Mouse (Mus musculus): Measurements from ENCODE around the gene D13Ertd608e. TPM values are rescaled to one million over a fixed set of nuclear protein-coding genes. Genes with fewer than 3 reads are reported as not detected.

The D13Ertd608e gene
- total and polyA plus RNA-seq, 3 experiments: not detected

DNA sequence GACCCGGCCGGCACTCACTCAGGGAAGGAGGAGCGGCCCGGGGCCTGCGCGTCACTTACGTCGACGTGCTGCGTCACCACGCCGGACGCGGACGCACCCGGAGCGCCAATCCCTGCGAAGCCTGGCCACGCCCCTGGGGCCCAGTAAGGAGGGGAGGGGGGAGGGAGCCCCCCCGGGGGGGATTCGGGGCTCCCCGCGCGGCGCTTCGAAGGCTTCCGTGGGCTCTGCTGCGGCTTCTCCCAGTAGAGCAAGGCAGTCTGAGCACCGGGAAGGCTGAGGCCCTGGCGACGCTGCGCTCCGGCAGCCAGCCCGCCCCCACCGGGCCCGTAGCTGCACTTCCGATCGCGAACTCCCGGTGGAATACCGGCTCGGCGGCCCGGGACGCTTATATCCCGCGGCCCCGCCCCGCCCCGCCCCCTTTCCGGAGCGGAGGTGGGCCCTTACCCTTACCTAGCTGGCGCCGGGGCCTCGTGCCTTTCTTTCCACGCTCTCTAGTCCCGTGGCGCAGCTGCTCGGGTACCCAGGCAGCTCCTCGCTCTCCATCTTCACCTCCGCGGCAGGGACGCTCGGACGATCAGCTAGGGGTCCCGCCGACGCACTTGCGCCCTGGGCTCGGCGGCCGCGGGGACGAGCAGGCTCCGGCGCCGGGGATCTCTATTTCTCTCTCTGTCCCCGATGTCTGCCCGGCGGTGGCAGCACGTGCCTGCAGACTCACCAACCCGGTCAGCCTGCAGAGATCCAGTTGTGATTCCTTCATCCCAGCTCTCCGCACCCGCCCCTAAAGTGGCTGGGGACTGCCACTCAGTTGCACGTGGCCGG, 44.8 kb upstream of the D13Ertd608e start, which contains the start of gene Zfp131:
TSS of gene Zfp131 (minus strand) at position 129 of the 819 bp plus-strand sequence.
- Histone ChIP-seq H3K9me3 (replicated peaks; ENCODE audit: low read length) (no peaks in the 10 kb centered on the region), H3K4me1 (ENCODE audit: control insufficient read depth in 1 of 2, insufficient read depth in 2 of 2) (peaks cover 3 to 27% of the 10 kb centered on the region in 2 experiments; a peak in 3 of 4 replicates), H3K4me2 (ENCODE audit: insufficient read depth, low read depth, poor library complexity, severe bottlenecking) (peak within 1 kb of the TSS; percentile 96), H3K27ac (ENCODE audit: insufficient read depth, low read depth) (peak within 1 kb of the TSS; percentile 73), H3K4me3 (replicated peaks in 1 of 3; ENCODE audit: low read depth in 2 of 3, low read length in 2 of 3, poor library complexity in 1 of 3) (peak within 1 kb of the TSS; percentile 74 to 91 (median 83)), H3K27me3 (replicated peaks) (no peaks in the 10 kb centered on the region), H3K9ac (ENCODE audit: insufficient read depth, low read depth) (peak within 1 kb of the TSS; percentile 98), H3K36me3 (replicated peaks in 1 of 2; ENCODE audit: control insufficient read depth in 1 of 2, insufficient read depth in 1 of 2, low read length in 1 of 2) (peaks cover 8 to 19% of the 10 kb centered on the region in 2 experiments), H3K79me2 (replicated peaks; ENCODE audit: control insufficient read depth, extremely low read depth, insufficient read depth, poor library complexity, severe bottlenecking) (peaks cover 24% of the 10 kb centered on the region)
- DNase-seq (ENCODE audit: extremely low read depth): peak; percentile 94
- TF ChIP-seq EP300 (IDR thresholded peaks at IDR 0.05; ENCODE audit: low read length): 0 out of 2 replicates have a peak, but pooled peaks have one; percentile 15
- 0 out of 2 replicates have a peak, but pooled peaks have one; percentile 66 for TF ChIP-seq TBP (conservative IDR thresholded peaks at IDR 0.05; ENCODE audit: low read depth, low read length)
- TF ChIP-seq JUND (conservative IDR thresholded peaks at IDR 0.05; ENCODE audit: low read depth, low read length): no peak
- TF ChIP-seq CTCF (conservative IDR thresholded peaks at IDR 0.05 in 1 of 2, IDR thresholded peaks at IDR 0.05 in 1 of 2; ENCODE audit: low read depth in 2 of 2, low read length in 2 of 2): no peak
- no peak for TF ChIP-seq ZNF384 (IDR thresholded peaks at IDR 0.05; ENCODE audit: low read depth, low read length)
- TF ChIP-seq BHLHE40 (IDR thresholded peaks at IDR 0.05; ENCODE audit: low read depth, low read length): peak; percentile 87
- TF ChIP-seq CHD1 (IDR thresholded peaks at IDR 0.05; ENCODE audit: low read depth, low read length): no peak
- TF ChIP-seq MAX (IDR thresholded peaks at IDR 0.05; ENCODE audit: low read length): peak; percentile 87; the same call in 1 of the 2 replicates
- peak; percentile 71 for TF ChIP-seq HCFC1 (IDR thresholded peaks at IDR 0.05; ENCODE audit: low read depth, low read length)
- no peak for TF ChIP-seq RAD21 (IDR thresholded peaks at IDR 0.05; ENCODE audit: low read depth, low read length)
- no peak for TF ChIP-seq PAX5 (IDR thresholded peaks at IDR 0.05; ENCODE audit: low read length)
- TF ChIP-seq UBTF (IDR thresholded peaks at IDR 0.05; ENCODE audit: low read depth, low read length): peak; percentile 46; the same call in 1 of the 2 replicates
- TF ChIP-seq ZC3H11A (IDR thresholded peaks at IDR 0.05; ENCODE audit: low read depth, low read length): no peak
- TF ChIP-seq MXI1 (IDR thresholded peaks at IDR 0.05; ENCODE audit: low read depth, low read length): peak; percentile 91
- no peak for TF ChIP-seq SMC3 (IDR thresholded peaks at IDR 0.05; ENCODE audit: low read depth, low read length)
- TF ChIP-seq MYC (IDR thresholded peaks at IDR 0.05; ENCODE audit: low read depth, low read length): peak; percentile 61; the same call in 1 of the 2 replicates
- TF ChIP-seq USF1 (IDR thresholded peaks at IDR 0.05; ENCODE audit: low read depth, low read length): no peak
- 0 out of 2 replicates have a peak, but pooled peaks have one; percentile 47 for TF ChIP-seq RCOR1 (conservative IDR thresholded peaks at IDR 0.05; ENCODE audit: low read depth, low read length)
- TF ChIP-seq POLR2AphosphoS2 (IDR thresholded peaks at IDR 0.05; ENCODE audit: low read depth, low read length): peak; percentile 18; the same call in 1 of the 2 replicates
- TF ChIP-seq USF2 (conservative IDR thresholded peaks at IDR 0.05; ENCODE audit: low read depth, low read length): no peak; the same call in 1 of the 2 replicates
- no peak for TF ChIP-seq JUN (IDR thresholded peaks at IDR 0.05; ENCODE audit: insufficient read depth, low read depth, low read length)
- no peak for TF ChIP-seq ETS1 (conservative IDR thresholded peaks at IDR 0.05; ENCODE audit: low read depth, low read length)
- no peak for TF ChIP-seq ZKSCAN1 (IDR thresholded peaks at IDR 0.05; ENCODE audit: borderline replicate concordance, low read depth, low read length)
- peak; percentile 81 for TF ChIP-seq SIN3A (IDR thresholded peaks at IDR 0.05; ENCODE audit: low read length)
- no peak for TF ChIP-seq E2F4 (IDR thresholded peaks at IDR 0.05; ENCODE audit: insufficient replicate concordance, low read depth, low read length)
- TF ChIP-seq NRF1 (IDR thresholded peaks at IDR 0.05; ENCODE audit: low read depth, low read length): peak; percentile 65
- peak; percentile 96 for TF ChIP-seq MAZ (IDR thresholded peaks at IDR 0.05; ENCODE audit: low read depth, low read length)
- peak; percentile 73 for TF ChIP-seq NELFE (IDR thresholded peaks at IDR 0.05; ENCODE audit: low read depth, low read length)
- TF ChIP-seq GABPA (IDR thresholded peaks at IDR 0.05; ENCODE audit: insufficient replicate concordance, low read depth, low read length): no peak
- peak; percentile 76; the same call in 1 of the 2 replicates for TF ChIP-seq KAT2A (IDR thresholded peaks at IDR 0.05; ENCODE audit: insufficient replicate concordance, low read length)
- TF ChIP-seq MEF2A (IDR thresholded peaks at IDR 0.05; ENCODE audit: borderline replicate concordance, low read depth, low read length): peak; percentile 64; the same call in 1 of the 2 replicates
- TF ChIP-seq ZMIZ1 (IDR thresholded peaks at IDR 0.05; ENCODE audit: low read depth, low read length): peak; percentile 74
- peak; percentile 71 for TF ChIP-seq ELF1 (IDR thresholded peaks at IDR 0.05; ENCODE audit: low read depth, low read length)
- TF ChIP-seq MAFK (IDR thresholded peaks at IDR 0.05; ENCODE audit: insufficient replicate concordance, low read length): no peak
- peak; percentile 79 for TF ChIP-seq TCF12 (IDR thresholded peaks at IDR 0.05; ENCODE audit: low read depth, low read length)
- peak; percentile 96 for TF ChIP-seq POLR2A (IDR thresholded peaks at IDR 0.05; ENCODE audit: low read depth, low read length)
- TF ChIP-seq IRF4 (IDR thresholded peaks at IDR 0.05; ENCODE audit: low read depth, low read length): peak; percentile 64; the same call in 1 of the 2 replicates
- peak; percentile 55; the same call in 1 of the 2 replicates for TF ChIP-seq CHD2 (IDR thresholded peaks at IDR 0.05; ENCODE audit: low read length)
- dilution Hi-C loops (cut with MboI; ENCODE audit: extremely low pct_ligation_motif_present, extremely low pct_unique_long_range_greater_than_20kb, low sequenced_read_pairs): no loop called here
- in situ Hi-C loops (cut with MboI; ENCODE audit: low pct_ligation_motif_present, low pct_unique_long_range_greater_than_20kb, low sequenced_read_pairs): no loop called here

Measured in CH12.LX (cell line).